Mouse (Mus musculus): Measurements from ENCODE around the gene Kdm2a. TPM values are rescaled to one million over a fixed set of nuclear protein-coding genes. Genes with fewer than 3 reads are reported as not detected.

The Kdm2a gene
- polyA plus RNA-seq (2017; shearing (Covaris generic)), result 48.9 TPM

GRCm38 (mm10) chr19:4397798-4398629 is at the start of gene Kdm2a:
TSS of gene Kdm2a (minus strand) at chr19:4398285.

DNA sequence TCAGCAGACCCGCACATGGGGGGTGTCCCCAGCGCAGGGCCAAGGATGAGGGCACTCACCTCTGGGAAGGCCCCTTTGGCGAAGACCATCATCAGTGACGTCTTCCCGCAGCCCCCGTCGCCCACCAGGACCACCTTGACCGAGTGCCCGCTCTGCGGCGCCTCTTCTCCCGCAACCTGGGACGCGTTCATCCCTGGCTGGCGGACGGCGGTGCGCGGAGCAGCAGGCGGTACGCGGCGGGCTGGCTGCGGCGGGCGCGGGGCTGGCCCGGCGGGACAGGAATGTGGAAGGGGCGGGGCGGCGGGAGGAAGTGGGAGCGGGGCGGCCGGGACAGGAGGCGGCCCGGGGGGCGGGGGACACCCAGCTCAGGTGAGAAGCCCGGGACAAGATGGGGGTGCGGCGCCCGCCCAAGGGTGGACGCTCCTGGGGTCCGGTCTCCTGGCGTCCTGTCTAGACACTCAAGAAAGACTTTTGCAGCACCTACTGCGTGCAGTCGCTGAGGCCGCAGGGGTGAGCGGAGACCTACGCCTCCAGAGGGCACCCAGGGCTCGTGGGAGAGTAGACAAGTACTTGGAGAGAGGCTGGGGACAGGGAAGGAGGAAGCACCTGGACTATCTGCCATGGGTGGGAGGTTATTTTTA is 41.2 kb upstream of the Kdm2a start, which contains the start of gene Rhod:
TSS of gene Rhod (minus strand) at position 272 of the 641 bp plus-strand sequence.

GRCm38 (mm10) chr19:4306190-4306577 is 91.9 kb downstream of the Kdm2a start, which contains the start of gene Grk2:
TSS of gene Grk2 (minus strand) at chr19:4306222.

GRCm38 (mm10) chr19:4282898-4283553 is 115.1 kb downstream of the Kdm2a start, which contains the start of gene Ankrd13d:
TSS of gene Ankrd13d (minus strand) at chr19:4283137.

GRCm38 (mm10) chr19:4268566-4269361 is 129.3 kb downstream of the Kdm2a start, which contains the start of gene Ssh3:
TSS of gene Ssh3 (minus strand) at chr19:4269180.

Other genes starting within 250 kb of the Kdm2a start
- gene Coro1b, start 249.7 kb downstream of the Kdm2a start, polyA plus RNA-seq (2017; shearing (Covaris generic)), result 477 TPM
- gene Ptprcap, start 244.7 kb downstream of the Kdm2a start, polyA plus RNA-seq (2017; shearing (Covaris generic)), result 1,844 TPM
- gene Rps6kb2, start 234.9 kb downstream of the Kdm2a start, polyA plus RNA-seq (2017; shearing (Covaris generic)), result 49.2 TPM
- 6.9 TPM for gene Carns1, start 222.8 kb downstream of the Kdm2a start, polyA plus RNA-seq (2017; shearing (Covaris generic))
- gene Tbc1d10c, start 207.0 kb downstream of the Kdm2a start, polyA plus RNA-seq (2017; shearing (Covaris generic)), result 832 TPM
- 1,230 TPM for gene Ppp1ca, start 206.2 kb downstream of the Kdm2a start, polyA plus RNA-seq (2017; shearing (Covaris generic))
- 81.5 TPM for gene Rad9a, start 196.6 kb downstream of the Kdm2a start, polyA plus RNA-seq (2017; shearing (Covaris generic))
- gene Clcf1, start 184.0 kb downstream of the Kdm2a start, polyA plus RNA-seq (2017; shearing (Covaris generic)), result 24.8 TPM
- not detected for gene AC109138.7, start 183.9 kb downstream of the Kdm2a start, polyA plus RNA-seq (2017; shearing (Covaris generic))
- gene Pold4, start 166.4 kb downstream of the Kdm2a start, polyA plus RNA-seq (2017; shearing (Covaris generic)), result 138 TPM
- gene Ssh3, start 129.1 kb downstream of the Kdm2a start, polyA plus RNA-seq (2017; shearing (Covaris generic)), result 1.1 TPM
- gene Ankrd13d, start 115.1 kb downstream of the Kdm2a start, polyA plus RNA-seq (2017; shearing (Covaris generic)), result 5.1 TPM
- 58.4 TPM for gene Grk2, start 92.1 kb downstream of the Kdm2a start, polyA plus RNA-seq (2017; shearing (Covaris generic))
- gene Rhod, start 41.1 kb upstream of the Kdm2a start, polyA plus RNA-seq (2017; shearing (Covaris generic)), result 5.5 TPM
- not detected for gene Syt12, start 79.2 kb upstream of the Kdm2a start, polyA plus RNA-seq (2017; shearing (Covaris generic))
- not detected for gene 2010003K11Rik, start 100.3 kb upstream of the Kdm2a start, polyA plus RNA-seq (2017; shearing (Covaris generic))
- gene Pcx, start 112.2 kb upstream of the Kdm2a start, polyA plus RNA-seq (2017; shearing (Covaris generic)), result 3.7 TPM
- not detected for gene Lrfn4, start 217.4 kb upstream of the Kdm2a start, polyA plus RNA-seq (2017; shearing (Covaris generic))
- 54.1 TPM for gene Rce1, start 227.4 kb upstream of the Kdm2a start, polyA plus RNA-seq (2017; shearing (Covaris generic))

Measured in activated CD4-positive, CD25-positive, alpha-beta regulatory T cell, adult 9 weeks (primary cell).